Mouse (Mus musculus) embryonic facial prominence, embryonic 12.5 days (tissue): ENCODE measurements at regions not wholly inside any gene's neighbourhood (a gene's known extent, or its start where the extent isn't known, plus 50 kb on each side); places are given as distances from the start of the nearest gene placed in this dataset.

Source experiments
- ATAC-seq: fragments of 200-750 bp; cut with Nextera tagmentation; 2 replicates; pipeline ENCODE4 v1.8.0; 2017; ENCODE audit not compliant: insufficient number of reproducible peaks, insufficient read depth, low FRiP score, low TSS enrichment
- H3K27ac ChIP-seq: fragments of 300-500 bp; sonication (generic); 2 replicates; pipeline ENCODE4 v1.5.1; 2016; ENCODE audit warnings: mild to moderate bottlenecking
- H3K27me3 ChIP-seq: fragments of 300-500 bp; sonication (generic); 2 replicates; pipeline ENCODE4 v1.6.1; 2016; ENCODE audit warnings: mild to moderate bottlenecking, moderate library complexity
- H3K36me3 ChIP-seq: fragments of 300-500 bp; sonication (generic); 2 replicates; pipeline ENCODE4 v1.6.1; 2016; ENCODE audit warnings: mild to moderate bottlenecking
- H3K4me1 ChIP-seq: fragments of 300-500 bp; sonication (generic); 2 replicates; pipeline ENCODE4 v1.6.1; 2016
- H3K4me2 ChIP-seq: fragments of 300-500 bp; sonication (generic); replicated peaks from 2 replicates; pipeline ENCODE4 v1.6.1; 2016; ENCODE audit warnings: mild to moderate bottlenecking, moderate library complexity
- H3K4me3 ChIP-seq: fragments of 300-500 bp; sonication (generic); 2 replicates; pipeline ENCODE4 v1.5.1; 2016; ENCODE audit warnings: mild to moderate bottlenecking
- H3K9ac ChIP-seq: fragments of 300-500 bp; sonication (generic); 2 replicates; pipeline ENCODE4 v1.6.1; 2016; ENCODE audit warnings: mild to moderate bottlenecking, moderate library complexity
- H3K9me3 ChIP-seq: fragments of 300-500 bp; sonication (generic); 2 replicates; pipeline ENCODE4 v1.6.1; 2016; ENCODE audit warnings: mild to moderate bottlenecking, moderate library complexity
- whole genome bisulfite sequencing: fragments of 180-500 bp; shearing (Covaris S2); methylation state at CpG from one replicate; pipeline ENCODE4 v1.1.7; 2016; 5-methylcytosine and 5-hydroxymethylcytosine counted together

GRCm38 (mm10) chr13:25848156-25848555, 577.9 kb upstream of the Nrsn1 start:
- Histone ChIP-seq H3K4me2 (no peak overlapping the region), H3K4me3 (no peak overlapping the region), H3K36me3 (no peaks in the 10 kb centered on the region), H3K4me1 (no peaks in the 10 kb centered on the region), H3K9me3 (no peaks in the 10 kb centered on the region), H3K27me3 (no peaks in the 10 kb centered on the region), H3K9ac (no peak overlapping the region), H3K27ac (no peak overlapping the region)
- 80% methylated on average over 4 of the region's 4 CpGs for WGBS
- no peak for ATAC-seq

GRCm38 (mm10) chr13:25838237-25838636, 567.9 kb upstream of the Nrsn1 start:
- Histone ChIP-seq H3K27me3 (no peaks in the 10 kb centered on the region), H3K27ac (no peak overlapping the region), H3K9me3 (no peaks in the 10 kb centered on the region), H3K36me3 (no peaks in the 10 kb centered on the region), H3K4me2 (no peak overlapping the region), H3K4me3 (no peak overlapping the region), H3K4me1 (no peaks in the 10 kb centered on the region), H3K9ac (no peak overlapping the region)
- no peak for ATAC-seq
- WGBS, result 77% methylated on average over 4 of the region's 4 CpGs

GRCm38 (mm10) chr13:25829146-25829924, 559.0 kb upstream of the Nrsn1 start:
- no peaks in the 10 kb centered on the region for H3K9me3 ChIP-seq
- H3K4me2 ChIP-seq, result no peak overlapping the region
- peak; percentile 67; the same call in 1 of the 2 replicates for ATAC-seq
- peak overlapping the region; percentile 72 for H3K27ac ChIP-seq
- no peak overlapping the region for H3K9ac ChIP-seq
- 23% methylated on average over 8 of the region's 8 CpGs for WGBS
- H3K27me3 ChIP-seq, result no peaks in the 10 kb centered on the region
- peaks cover 10% of the 10 kb centered on the region; the same call in 1 of the 2 replicates for H3K4me1 ChIP-seq
- no peaks in the 10 kb centered on the region for H3K36me3 ChIP-seq
- H3K4me3 ChIP-seq, result no peak overlapping the region

GRCm38 (mm10) chr13:25808564-25809253, 538.4 kb upstream of the Nrsn1 start:
- Histone ChIP-seq H3K4me2 (no peak overlapping the region), H3K9me3 (no peaks in the 10 kb centered on the region), H3K27ac (no peak overlapping the region), H3K36me3 (no peaks in the 10 kb centered on the region), H3K27me3 (no peaks in the 10 kb centered on the region), H3K4me3 (no peak overlapping the region), H3K9ac (no peak overlapping the region), H3K4me1 (no peaks in the 10 kb centered on the region)
- ATAC-seq, result no peak
- whole genome bisulfite sequencing, result 67% methylated on average over 2 of the region's 2 CpGs

- H3K9me3 ChIP-seq, result no peaks in the 10 kb centered on the region
- H3K9ac ChIP-seq, result no peak overlapping the region
- no peaks in the 10 kb centered on the region for H3K4me1 ChIP-seq
- H3K4me3 ChIP-seq, result no peak overlapping the region
- H3K27me3 ChIP-seq, result no peaks in the 10 kb centered on the region
- no peaks in the 10 kb centered on the region for H3K36me3 ChIP-seq
- H3K27ac ChIP-seq, result no peak overlapping the region
- no peak overlapping the region for H3K4me2 ChIP-seq
- WGBS, result 11% methylated on average over 2 of the region's 2 CpGs
- ATAC-seq, result no peak
Measured at GRCm38 (mm10) chr13:25793216-25793803, 523.0 kb upstream of the Nrsn1 start.

GRCm38 (mm10) chr13:25781161-25781560, 510.9 kb upstream of the Nrsn1 start:
- Histone ChIP-seq H3K4me1 (no peaks in the 10 kb centered on the region), H3K4me3 (no peak overlapping the region), H3K27me3 (no peaks in the 10 kb centered on the region), H3K9ac (no peak overlapping the region), H3K4me2 (no peak overlapping the region), H3K27ac (no peak overlapping the region), H3K36me3 (no peaks in the 10 kb centered on the region), H3K9me3 (no peaks in the 10 kb centered on the region)
- ATAC-seq, result no peak
- WGBS, result 84% methylated on average over 5 of the region's 5 CpGs

GRCm38 (mm10) chr13:25777706-25778105, 507.4 kb upstream of the Nrsn1 start:
- WGBS, result 90% methylated on average over 3 of the region's 3 CpGs
- ATAC-seq, result no peak
- no peak overlapping the region for H3K4me3 ChIP-seq
- no peak overlapping the region for H3K9ac ChIP-seq
- H3K4me2 ChIP-seq, result no peak overlapping the region
- H3K36me3 ChIP-seq, result no peaks in the 10 kb centered on the region
- H3K27me3 ChIP-seq, result no peaks in the 10 kb centered on the region
- H3K9me3 ChIP-seq, result no peaks in the 10 kb centered on the region
- peaks cover 12% of the 10 kb centered on the region; the same call in 1 of the 2 replicates for H3K4me1 ChIP-seq
- no peak overlapping the region for H3K27ac ChIP-seq

- no peak for ATAC-seq
- Histone ChIP-seq H3K4me3 (no peak overlapping the region), H3K27ac (peak overlapping the region; percentile 63), H3K36me3 (no peaks in the 10 kb centered on the region), H3K4me1 (peaks cover 12% of the 10 kb centered on the region; the same call in 1 of the 2 replicates), H3K9ac (no peak overlapping the region), H3K27me3 (no peaks in the 10 kb centered on the region), H3K4me2 (no peak overlapping the region; the same call in 1 of the 2 replicates), H3K9me3 (no peaks in the 10 kb centered on the region)
- WGBS, result 33% methylated on average over 2 of the region's 2 CpGs
Measured at GRCm38 (mm10) chr13:25774586-25775182, 504.4 kb upstream of the Nrsn1 start.

GRCm38 (mm10) chr13:25754515-25755105, 484.3 kb upstream of the Nrsn1 start:
- Histone ChIP-seq H3K9ac (no peak overlapping the region), H3K27ac (no peak overlapping the region), H3K9me3 (no peaks in the 10 kb centered on the region), H3K4me3 (no peak overlapping the region), H3K4me1 (no peaks in the 10 kb centered on the region), H3K27me3 (no peaks in the 10 kb centered on the region), H3K36me3 (no peaks in the 10 kb centered on the region), H3K4me2 (no peak overlapping the region)
- no peak for ATAC-seq

GRCm38 (mm10) chr13:25751409-25751777, 481.1 kb upstream of the Nrsn1 start:
- Histone ChIP-seq H3K4me2 (no peak overlapping the region), H3K27me3 (no peaks in the 10 kb centered on the region), H3K4me3 (no peak overlapping the region), H3K36me3 (no peaks in the 10 kb centered on the region), H3K9me3 (no peaks in the 10 kb centered on the region), H3K27ac (0 out of 2 replicates have a peak overlapping the region, but pooled peaks have one; percentile 11), H3K9ac (no peak overlapping the region), H3K4me1 (no peaks in the 10 kb centered on the region)
- 42% methylated on average over 4 of the region's 4 CpGs for WGBS
- ATAC-seq, result no peak
